Mouse (Mus musculus) ES-CJ7 (cell line): ENCODE measurements around the gene Acss2.

ENCODE experiments used
- DNase-seq: peaks from one replicate; pipeline ENCODE4 v3.0.0; 2011; ENCODE audit warnings: low read depth, low spot score

The Acss2 gene

DNA sequence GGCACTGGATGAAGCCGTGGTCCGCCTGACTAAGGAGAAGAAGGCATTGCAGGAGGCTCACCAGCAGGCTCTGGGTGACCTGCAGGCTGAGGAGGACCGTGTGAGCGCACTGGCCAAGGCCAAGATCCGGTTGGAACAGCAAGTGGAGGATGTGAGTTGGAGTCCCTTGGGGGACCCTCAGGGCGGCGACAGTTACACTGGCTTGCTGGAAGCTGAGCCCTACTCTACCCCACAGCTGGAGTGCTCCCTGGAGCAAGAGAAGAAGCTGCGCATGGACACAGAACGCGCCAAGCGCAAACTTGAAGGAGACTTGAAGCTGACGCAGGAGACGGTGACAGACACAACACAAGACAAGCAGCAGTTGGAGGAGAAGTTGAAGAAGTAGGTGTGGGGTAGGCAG, 110.8 kb downstream of the Acss2 start:
- DNase-seq: peak; percentile 45

DNA sequence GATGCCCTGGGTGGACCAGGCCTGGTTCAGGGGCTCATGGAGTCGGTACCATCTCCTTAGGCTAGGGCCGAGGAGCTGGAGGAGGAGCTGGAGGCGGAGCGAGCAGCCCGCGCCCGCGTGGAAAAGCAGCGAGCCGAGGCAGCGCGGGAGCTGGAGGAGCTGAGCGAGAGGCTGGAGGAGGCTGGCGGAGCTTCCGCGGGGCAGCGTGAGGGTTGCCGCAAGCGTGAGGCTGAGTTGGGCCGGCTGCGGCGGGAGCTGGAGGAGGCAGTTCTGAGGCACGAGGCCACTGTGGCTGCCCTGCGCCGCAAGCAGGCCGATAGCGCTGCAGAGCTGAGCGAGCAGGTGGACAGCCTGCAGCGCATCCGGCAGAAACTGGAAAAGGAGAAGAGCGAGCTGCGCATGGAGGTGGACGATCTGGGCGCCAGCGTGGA, 111.5 kb downstream of the Acss2 start:
- peak; percentile 62 for DNase-seq

DNA sequence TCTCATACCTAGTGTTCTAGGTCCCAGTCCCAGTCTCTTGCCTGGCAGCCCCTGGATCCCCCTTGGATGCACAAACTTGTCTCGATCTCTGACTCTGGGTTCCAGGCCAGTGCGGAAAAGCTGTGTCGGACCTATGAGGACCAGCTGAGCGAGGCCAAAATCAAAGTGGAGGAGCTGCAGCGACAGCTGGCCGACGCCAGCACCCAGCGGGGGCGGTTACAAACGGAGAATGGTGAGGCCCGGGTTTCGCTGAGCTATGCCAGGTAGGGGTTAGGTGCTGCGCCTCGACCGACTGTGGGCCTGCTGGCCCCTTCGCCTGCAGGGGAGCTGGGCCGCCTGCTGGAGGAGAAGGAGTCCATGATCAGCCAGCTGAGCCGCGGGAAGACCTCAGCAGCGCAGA, 112.4 kb downstream of the Acss2 start:
- no peak for DNase-seq

DNA sequence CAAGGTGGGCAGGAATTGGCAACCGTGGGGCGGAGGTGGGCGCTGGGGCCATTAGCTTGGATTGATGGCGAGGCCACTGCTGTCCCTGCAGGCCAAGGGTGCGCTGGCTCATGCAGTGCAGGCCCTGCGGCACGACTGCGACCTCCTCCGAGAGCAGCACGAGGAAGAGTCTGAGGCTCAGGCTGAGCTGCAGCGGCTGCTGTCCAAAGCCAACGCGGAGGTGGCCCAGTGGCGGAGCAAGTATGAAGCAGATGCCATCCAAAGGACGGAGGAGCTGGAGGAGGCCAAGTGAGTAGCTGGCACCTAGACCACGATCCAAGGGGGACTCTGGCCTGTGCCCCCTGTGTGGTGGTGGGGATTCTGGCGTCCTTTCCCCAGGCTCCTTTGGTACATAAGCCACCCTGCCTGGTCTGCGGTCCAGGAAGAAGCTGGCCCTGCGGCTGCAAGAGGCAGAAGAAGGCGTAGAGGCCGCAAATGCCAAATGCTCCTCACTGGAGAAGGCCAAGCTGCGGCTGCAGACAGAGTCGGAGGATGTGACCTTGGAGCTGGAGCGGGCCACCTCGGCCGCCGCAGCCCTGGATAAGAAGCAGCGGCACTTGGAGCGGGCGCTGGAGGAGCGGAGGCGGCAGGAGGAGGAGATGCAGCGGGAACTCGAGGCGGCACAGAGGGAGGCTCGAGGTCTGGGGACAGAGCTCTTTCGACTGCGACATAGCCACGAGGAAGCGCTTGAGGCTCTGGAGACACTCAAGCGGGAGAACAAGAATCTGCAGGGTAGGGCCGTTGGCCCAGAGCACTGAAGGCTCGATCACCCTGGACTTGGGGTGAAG, 113.1 kb downstream of the Acss2 start:
- DNase-seq: peak; percentile 75

- DNase-seq: peak; percentile 37
Measured at GRCm38 (mm10) chr2:155632138-155632936, 114.6 kb downstream of the Acss2 start.

DNA sequence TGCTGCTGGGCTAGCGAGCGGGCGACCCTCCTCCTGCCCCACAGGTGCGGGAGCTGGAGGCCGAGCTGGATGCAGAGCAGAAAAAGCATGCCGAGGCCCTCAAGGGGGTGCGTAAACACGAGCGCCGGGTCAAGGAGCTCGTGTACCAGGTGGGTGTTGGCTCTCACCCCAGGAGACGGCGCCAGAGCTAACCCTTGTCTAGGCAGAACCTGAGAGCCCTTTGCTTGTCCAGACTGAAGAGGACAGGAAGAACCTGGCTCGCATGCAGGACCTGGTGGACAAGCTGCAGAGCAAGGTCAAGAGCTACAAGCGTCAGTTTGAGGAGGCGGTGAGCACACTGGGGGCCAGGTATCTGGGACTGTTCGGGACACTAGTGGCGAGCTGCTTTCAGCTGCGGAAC, 115.4 kb downstream of the Acss2 start:
- DNase-seq: no peak

DNA sequence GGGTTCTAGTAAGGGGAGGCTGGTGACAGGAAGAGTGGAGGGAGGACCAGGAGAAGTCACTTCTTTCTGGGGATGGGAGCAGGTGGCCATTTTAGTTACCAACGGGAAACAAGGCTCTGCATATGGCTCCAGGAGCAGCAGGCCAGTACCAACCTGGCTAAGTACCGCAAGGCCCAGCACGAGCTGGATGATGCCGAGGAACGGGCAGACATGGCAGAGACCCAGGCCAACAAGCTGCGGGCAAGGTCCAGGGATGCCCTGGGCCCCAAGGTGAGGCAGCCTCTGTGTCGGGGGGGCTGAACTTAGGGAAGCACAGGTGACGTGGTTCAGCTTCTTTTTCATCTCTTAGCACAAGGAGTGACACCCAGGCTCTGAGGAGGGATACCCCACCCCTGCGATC, 116.0 kb downstream of the Acss2 start:
- DNase-seq: no peak

GRCm38 (mm10) chr2:155634562-155634961, 116.8 kb downstream of the Acss2 start:
- DNase-seq: no peak
